ENCODE assay signal across 7 mouse cellular contexts in the genomic region with DNA sequence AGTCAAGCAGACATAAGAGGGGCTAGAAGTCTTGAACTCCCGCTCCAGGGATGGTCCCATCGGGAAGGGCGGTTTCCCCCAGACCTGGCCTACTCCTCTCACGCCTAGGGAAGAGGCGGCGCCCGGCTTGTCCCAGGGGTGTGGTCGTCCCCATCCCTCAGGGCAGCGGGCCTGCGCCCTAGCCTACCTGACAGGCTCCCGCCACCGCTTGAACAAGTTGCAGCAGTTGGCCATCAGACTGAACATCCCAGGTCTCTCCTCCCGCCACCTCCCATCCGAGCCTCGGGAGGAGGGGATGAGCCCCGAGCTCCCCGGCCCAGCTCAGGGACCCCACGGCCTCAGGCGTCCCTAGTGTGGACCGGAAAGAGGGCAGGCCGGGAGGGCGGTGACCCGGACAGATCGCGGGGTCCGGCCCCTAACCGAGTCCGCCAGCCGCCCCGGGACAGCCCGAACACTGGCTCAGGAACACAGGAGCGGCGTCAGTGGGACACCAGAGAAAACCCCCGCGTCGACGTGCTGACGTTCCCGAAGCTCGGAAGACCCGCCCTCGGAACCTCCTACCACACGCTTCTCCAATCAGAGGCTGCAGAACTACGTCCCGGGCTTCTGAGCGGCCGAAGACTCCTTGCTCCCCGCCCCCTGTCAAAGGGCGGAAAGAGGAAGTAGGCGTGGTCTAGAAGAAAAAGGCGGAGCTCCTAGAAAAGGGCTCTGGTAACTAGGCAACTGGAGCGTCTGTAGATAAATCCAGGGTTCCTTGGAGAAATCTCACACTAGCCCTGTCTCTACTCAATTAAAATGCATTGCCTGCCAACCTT. TPM values are rescaled to one million over a fixed set of nuclear protein-coding genes. Genes with fewer than 3 reads are reported as not detected.
A peak's percentile ranks its signal among the peaks of the same experiment; 100 is the strongest.
DNase-seq lines count a peak whose midpoint lies in the region; ATAC-seq lines count a peak whose summit lies in the region.

A gene (minus strand): TSS at position 543 of the 815 bp plus-strand sequence.

- WGBS in embryonic facial prominence, embryonic 12.5 days, result under 1% methylated on average over 52 of the region's 52 CpGs
- under 1% methylated on average over 52 of the region's 52 CpGs for whole genome bisulfite sequencing in limb, embryonic 11.5 days
- 0% methylated on average over 52 of the region's 52 CpGs for WGBS in midbrain, embryonic 14.5 days

- H3K27me3 ChIP-seq in embryonic facial prominence, embryonic 12.5 days, result no peaks in the 10 kb centered on the region
- H3K27me3 ChIP-seq in limb, embryonic 11.5 days (ENCODE audit: control insufficient read depth, insufficient read depth, low read length), result no peaks in the 10 kb centered on the region
- no peaks in the 10 kb centered on the region for H3K27me3 ChIP-seq in midbrain, embryonic 14.5 days (ENCODE audit: control insufficient read depth, insufficient read depth, low read length)

- H3K4me1 ChIP-seq in embryonic facial prominence, embryonic 12.5 days, result peaks cover 9% of the 10 kb centered on the region; the same call in 1 of the 2 replicates
- H3K4me1 ChIP-seq in limb, embryonic 11.5 days (ENCODE audit: control insufficient read depth, insufficient read depth, low read length), result no peaks in the 10 kb centered on the region
- peaks cover 19% of the 10 kb centered on the region for H3K4me1 ChIP-seq in midbrain, embryonic 14.5 days (ENCODE audit: control insufficient read depth, insufficient read depth, low read length)

- H3K4me3 ChIP-seq in embryonic facial prominence, embryonic 12.5 days, result peak within 1 kb of the TSS; percentile 90
- peak within 1 kb of the TSS; percentile 61 for H3K4me3 ChIP-seq in limb, embryonic 11.5 days (ENCODE audit: low read depth, low read length)
- H3K4me3 ChIP-seq in midbrain, embryonic 14.5 days (replicated peaks; ENCODE audit: low read depth, low read length), result peak within 1 kb of the TSS; percentile 86

- peak within 1 kb of the TSS; percentile 90 for H3K4me2 ChIP-seq in embryonic facial prominence, embryonic 12.5 days (replicated peaks)
- H3K4me2 ChIP-seq in limb, embryonic 11.5 days (ENCODE audit: low read depth, severe bottlenecking), result peak within 1 kb of the TSS; percentile 65
- H3K4me2 ChIP-seq in midbrain, embryonic 14.5 days (ENCODE audit: low read length), result peak within 1 kb of the TSS; percentile 75

- no peaks in the 10 kb centered on the region for H3K36me3 ChIP-seq in embryonic facial prominence, embryonic 12.5 days
- H3K36me3 ChIP-seq in limb, embryonic 11.5 days (ENCODE audit: control insufficient read depth, insufficient read depth, low read length), result no peaks in the 10 kb centered on the region
- H3K36me3 ChIP-seq in midbrain, embryonic 14.5 days (ENCODE audit: control insufficient read depth, insufficient read depth, low read length), result no peaks in the 10 kb centered on the region

- H3K27ac ChIP-seq in embryonic facial prominence, embryonic 12.5 days, result peak within 1 kb of the TSS; percentile 78
- H3K27ac ChIP-seq in limb, embryonic 11.5 days (replicated peaks; ENCODE audit: low read depth, low read length), result no peak within 1 kb of the TSS
- H3K27ac ChIP-seq in midbrain, embryonic 14.5 days (replicated peaks; ENCODE audit: low read depth, low read length), result peak within 1 kb of the TSS; percentile 70

- no peaks in the 10 kb centered on the region for H3K9me3 ChIP-seq in embryonic facial prominence, embryonic 12.5 days
- H3K9me3 ChIP-seq in limb, embryonic 11.5 days (ENCODE audit: control insufficient read depth, low read length), result no peaks in the 10 kb centered on the region
- H3K9me3 ChIP-seq in midbrain, embryonic 14.5 days (ENCODE audit: control insufficient read depth, low read length), result no peaks in the 10 kb centered on the region

- peak within 1 kb of the TSS; percentile 82 for H3K9ac ChIP-seq in embryonic facial prominence, embryonic 12.5 days
- peak within 1 kb of the TSS; percentile 72 for H3K9ac ChIP-seq in limb, embryonic 11.5 days (ENCODE audit: low read length)
- peak within 1 kb of the TSS; percentile 82 for H3K9ac ChIP-seq in midbrain, embryonic 14.5 days (replicated peaks; ENCODE audit: low read length)

- peak; percentile 87 for DNase-seq in adrenal gland, postnatal 25 days
- DNase-seq in heart, adult 11 months, result peak; percentile 100
- DNase-seq in kidney, adult 18-20 months, result peak; percentile 88
- peak; percentile 92 for DNase-seq in limb, embryonic 11.5 days (ENCODE audit: low spot score)
- DNase-seq in midbrain, embryonic 14.5 days, result peak; percentile 98
- peak; percentile 82 to 85 for DNase-seq in spleen, adult 18-20 months

- peak; percentile 100 for ATAC-seq in embryonic facial prominence, embryonic 12.5 days (ENCODE audit: insufficient number of reproducible peaks, insufficient read depth, low FRiP score, low TSS enrichment)
- peak; percentile 99 for ATAC-seq in limb, embryonic 11.5 days (ENCODE audit: insufficient number of reproducible peaks, low FRiP score, low TSS enrichment, low read depth)
- ATAC-seq in midbrain, embryonic 14.5 days (ENCODE audit: low FRiP score, low TSS enrichment), result peak; percentile 100

RNA-seq across cellular contexts. Expression of the gene that starts here (rescaled TPM):
- total RNA-seq in adrenal gland, postnatal 25 days (2021), result 14.2 and 16.1 TPM in 2 replicates
- polyA plus RNA-seq in embryonic facial prominence, embryonic 12.5 days (2016; fragmentation: Nextera tagmentation; extraction: Ambion mirVana), result 24.4 and 26.1 TPM in 2 replicates
- 19.5 and 21.6 TPM in 2 replicates for polyA plus RNA-seq in limb, embryonic 11.5 days (2014; fragmentation: Nextera tagmentation; extraction: Ambion mirVana)
- 10.8 and 13.4 TPM in 2 replicates for polyA plus RNA-seq in midbrain, embryonic 14.5 days (2014; fragmentation: Nextera tagmentation; extraction: Ambion mirVana)
